Mouse (Mus musculus) erythroblast, adult 5-6 weeks (primary cell): Measurements from ENCODE around the gene Dock9. TPM values are rescaled to one million over a fixed set of nuclear protein-coding genes. Genes with fewer than 3 reads are reported as not detected.
"Not testable (repeated sequence)": the region's sequence is repeated elsewhere in the genome, so short reads cannot be mapped to it uniquely, and the experiment has no call there.

Source experiments
- ATAC-seq: replicated peaks from 2 replicates; pipeline ENCODE4 v1.8.0; 2016; ENCODE audit warnings: moderate number of reproducible peaks, mild to moderate bottlenecking, moderate TSS enrichment, inconsistent platforms; ENCODE audit not compliant: poor library complexity, low FRiP score, severe bottlenecking
- total RNA-seq, 2 experiments: library from RNA; stranded (forward) in 1 of 2; stranded (reverse) in 1 of 2; fragments of 150-400 nt in 1 of 2; fragments of 200-764, 138-1000 nt in 1 of 2; gene quantifications; 2 replicates each; pipeline versions ENCODE4 v1.2.3 to v1.2.4; 2015 to 2017; ENCODE audit warnings: low replicate concordance in 2 of 2

Gene Dock9
- total RNA-seq, 2 experiments from 2014 or later, result 0.19 to 1.1 TPM

DNA sequence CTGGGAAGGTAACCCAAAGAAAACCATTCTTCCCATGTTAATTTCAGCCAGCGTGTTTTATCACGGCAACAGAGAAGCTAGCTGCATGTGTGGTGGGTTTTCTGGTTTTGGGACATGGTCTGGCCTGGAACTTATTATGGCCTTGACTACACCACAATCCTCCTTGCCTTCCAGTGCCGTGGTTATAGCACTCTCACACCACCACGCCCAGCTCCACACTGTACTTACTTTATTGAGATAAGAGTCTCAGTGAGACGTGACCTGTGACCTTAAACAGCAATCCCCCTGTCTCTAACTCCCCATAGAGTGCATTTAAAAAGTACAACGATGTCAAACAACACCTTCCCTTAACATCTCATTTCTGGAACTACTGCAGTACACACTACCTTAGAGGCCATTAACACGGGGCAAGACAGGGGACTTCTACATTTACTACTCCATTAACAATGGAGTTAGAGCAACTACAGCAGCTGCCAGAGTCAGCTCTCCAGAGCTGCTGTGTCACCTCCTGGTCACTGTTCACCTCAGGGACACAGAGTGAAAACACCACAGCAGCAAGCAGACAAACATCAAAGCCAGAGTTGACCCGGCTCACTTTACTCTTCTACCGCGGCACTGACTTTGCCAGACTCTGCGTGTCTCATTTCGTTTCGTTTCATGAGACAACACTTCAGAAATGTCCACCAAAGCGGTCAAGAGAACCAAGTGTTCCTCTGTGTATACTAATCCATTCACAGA, 86.4 kb downstream of the Dock9 start:
- ATAC-seq, result no peak

DNA sequence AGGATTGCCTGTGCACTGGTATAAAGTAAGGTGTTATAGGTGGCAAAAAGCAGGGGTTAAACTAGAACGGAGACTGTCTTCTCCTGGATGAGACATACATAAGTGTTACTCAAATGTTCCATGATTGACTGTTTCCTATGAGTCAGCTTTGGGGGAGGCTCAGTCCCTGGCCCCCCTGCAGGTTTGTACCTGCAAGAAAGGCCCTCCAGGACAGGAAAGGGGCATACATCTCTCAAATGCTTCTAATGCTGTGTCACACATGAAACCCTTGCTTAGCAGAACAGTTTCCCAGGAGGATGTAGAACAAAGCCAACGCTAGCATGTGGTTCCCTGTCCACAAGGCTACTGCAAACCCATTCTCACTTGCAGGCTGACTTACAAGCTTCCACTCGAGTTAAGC, 87.5 kb downstream of the Dock9 start:
- no peak for ATAC-seq

DNA sequence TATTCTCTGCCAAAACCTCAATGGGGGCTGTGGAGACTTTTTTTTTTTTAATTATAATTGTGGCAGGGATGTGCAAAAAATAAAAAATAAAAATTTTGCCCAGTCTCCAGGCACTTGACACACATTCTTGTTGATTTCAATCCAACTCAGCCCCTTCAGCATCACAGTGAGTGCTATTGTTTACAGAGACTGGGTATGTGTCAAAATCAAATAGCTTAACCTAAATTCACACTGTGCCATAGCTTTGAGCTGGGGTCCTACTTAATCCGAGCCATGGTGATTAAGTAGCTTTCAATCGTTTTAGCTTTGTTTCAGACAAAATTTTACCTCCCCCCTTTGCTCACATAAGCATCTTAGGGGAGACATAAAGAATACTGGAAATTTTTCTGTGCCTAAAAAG, 89.4 kb downstream of the Dock9 start:
- ATAC-seq, result no peak

DNA sequence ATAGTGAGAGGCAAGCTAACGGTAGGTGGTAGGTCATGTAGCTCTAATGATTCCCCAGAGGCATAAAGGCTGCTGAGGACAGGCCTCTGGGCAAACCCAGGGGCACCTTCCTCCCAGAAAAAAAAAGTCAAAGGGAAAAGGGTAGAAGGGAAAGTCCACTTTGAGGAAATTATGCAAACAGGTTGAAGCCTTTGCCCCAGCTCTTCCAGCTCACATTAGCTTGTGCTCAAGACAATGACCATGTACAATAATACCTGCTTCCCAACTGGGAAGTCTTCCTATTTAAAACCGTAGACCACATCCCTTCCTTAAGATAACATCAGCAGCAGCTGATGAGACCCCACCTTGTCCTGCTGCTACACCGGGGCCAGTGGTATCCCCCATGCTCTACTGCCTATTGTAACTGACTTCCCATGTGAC, 91.1 kb downstream of the Dock9 start:
- ATAC-seq, result no peak

DNA sequence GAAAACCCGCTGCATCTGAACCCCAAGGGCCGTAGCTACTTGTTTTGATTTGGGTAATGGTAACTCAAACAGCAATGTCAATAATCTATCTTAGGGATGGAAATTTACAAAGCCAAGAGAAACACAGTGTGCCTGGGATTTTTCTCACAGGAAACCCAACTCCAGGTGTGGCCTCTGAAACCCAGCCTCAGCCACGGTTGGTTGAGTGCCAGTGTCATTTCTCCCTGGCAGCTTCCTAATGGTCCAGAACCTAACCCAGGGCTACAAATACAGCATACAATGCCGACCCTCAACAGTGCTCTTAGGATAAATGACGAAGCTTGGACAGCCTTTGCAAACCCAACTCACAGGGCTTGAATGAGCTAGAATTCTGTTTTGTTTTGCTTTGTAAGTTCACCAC, 92.0 kb downstream of the Dock9 start:
- ATAC-seq, result no peak

DNA sequence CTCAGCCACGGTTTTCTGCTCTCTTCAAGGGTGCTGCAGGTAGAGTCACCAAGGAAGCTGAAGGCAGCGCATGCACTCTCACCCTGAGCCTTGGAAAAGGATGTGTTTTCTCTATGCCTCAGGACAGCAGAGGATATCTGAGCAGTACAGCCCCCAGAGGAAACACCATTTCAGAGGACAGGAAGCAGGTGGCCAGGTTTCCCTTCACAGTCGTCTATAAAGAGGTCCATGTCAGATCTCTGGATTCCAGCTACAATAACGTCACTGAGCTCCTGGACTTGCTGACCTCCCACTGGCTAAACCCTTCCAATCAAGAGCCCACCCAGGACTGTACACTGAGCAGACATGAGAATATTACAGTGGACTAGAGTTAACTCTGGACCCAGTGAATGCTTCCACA, 95.1 kb downstream of the Dock9 start:
- ATAC-seq, result no peak

DNA sequence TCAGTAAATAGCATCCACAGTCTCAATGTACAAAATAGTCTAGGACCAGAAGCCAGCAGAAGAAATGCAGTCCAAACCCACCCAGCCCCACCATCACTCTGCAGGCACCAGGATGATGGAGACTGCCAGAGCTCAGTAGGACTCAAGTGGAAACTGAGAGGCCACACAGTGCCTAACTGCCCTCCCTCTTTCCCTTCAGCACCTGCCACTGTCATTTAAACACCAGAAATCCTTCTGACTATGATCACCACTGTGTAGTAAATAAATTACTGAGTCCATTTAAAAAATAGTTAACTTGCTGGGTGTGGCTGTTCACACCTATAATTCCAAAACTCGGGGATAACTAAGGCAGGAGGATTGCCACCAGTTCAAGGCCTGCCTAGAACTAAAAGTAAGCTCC, 97.6 kb downstream of the Dock9 start:
- no peak for ATAC-seq

DNA sequence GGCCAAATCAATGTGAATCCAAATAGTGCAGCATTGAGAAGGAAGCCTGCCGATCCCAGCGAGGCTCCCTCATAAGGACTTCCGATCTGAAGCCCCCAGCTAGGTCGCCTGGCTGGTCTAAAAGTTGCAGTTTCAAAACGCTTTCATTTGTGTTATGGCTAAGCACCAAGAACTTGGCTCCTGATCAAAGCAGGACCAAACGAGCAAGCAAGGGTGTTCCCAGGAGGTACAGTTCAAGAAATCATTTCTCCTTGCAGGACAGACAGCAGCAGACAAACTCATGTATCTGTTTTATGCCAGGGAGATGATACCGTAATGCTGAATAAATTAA, 99.1 kb downstream of the Dock9 start:
- ATAC-seq, result no peak

DNA sequence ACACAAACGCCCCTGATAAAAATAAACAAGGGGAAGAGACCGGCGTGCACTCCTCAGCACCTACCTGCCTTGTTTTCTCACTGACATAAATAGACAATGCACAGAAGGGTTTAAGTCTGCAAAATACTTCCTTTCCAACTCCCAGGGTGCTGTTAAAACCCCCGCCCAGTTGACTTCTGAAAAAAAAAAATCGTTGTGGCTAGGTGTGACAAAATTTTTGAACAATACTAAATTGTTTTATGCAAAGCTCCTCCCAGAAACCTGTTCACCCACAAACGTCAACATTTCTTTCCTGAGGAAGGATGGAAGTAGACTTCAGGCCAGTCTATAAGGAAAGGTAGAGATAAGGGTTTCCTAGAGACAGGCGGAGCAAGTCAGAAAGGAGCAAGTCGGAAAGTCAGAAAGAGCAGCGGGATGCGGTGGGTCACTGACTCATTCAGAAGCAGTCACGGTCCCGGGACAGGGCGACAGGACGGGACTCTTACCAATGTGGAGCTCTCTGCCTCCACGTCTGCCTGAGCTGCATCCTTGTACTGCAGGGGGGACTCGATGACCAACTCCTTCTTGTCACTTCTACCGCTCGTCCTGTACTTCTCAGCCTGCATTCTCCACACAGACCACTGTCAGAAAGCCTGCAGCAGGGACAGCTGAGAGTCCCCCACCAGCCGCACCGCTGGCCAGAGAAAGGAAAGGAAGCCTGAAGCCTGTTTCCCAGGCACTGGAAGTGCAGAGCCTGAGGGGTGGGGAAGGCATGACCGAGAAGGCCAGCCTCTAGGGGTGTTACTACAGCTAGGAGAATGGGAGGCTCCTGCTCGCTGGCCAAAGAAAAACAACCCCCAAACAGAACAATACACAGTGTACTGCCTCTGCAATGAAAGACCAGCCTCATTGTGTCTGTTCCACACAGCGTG, 99.7 kb downstream of the Dock9 start:
- ATAC-seq, result no peak

DNA sequence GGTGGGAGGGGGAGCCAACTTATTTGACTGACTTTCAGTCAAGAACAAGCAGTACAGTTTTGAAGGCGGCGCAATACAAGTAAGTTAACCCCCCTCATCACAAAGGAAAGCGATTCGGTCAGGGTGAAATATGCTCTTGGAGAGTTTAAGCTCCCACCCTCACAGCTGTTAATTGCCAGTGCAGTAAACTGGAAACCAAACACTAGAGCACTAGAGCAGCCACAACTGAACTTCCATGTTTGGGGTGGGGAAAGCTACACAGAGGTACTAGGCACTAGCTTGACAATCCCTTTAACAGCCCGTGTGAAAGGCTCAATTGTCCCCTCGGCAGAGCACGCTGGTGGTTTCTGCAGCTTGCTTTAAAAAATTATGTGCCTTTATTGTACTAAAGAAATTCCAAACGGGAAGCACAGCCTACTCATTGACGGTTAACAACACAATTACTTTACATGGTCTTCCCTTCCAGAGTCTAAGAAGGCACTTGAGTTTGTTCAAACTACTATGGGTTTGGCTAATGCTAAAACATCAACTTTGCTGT, 100.4 kb downstream of the Dock9 start:
- no peak for ATAC-seq

DNA sequence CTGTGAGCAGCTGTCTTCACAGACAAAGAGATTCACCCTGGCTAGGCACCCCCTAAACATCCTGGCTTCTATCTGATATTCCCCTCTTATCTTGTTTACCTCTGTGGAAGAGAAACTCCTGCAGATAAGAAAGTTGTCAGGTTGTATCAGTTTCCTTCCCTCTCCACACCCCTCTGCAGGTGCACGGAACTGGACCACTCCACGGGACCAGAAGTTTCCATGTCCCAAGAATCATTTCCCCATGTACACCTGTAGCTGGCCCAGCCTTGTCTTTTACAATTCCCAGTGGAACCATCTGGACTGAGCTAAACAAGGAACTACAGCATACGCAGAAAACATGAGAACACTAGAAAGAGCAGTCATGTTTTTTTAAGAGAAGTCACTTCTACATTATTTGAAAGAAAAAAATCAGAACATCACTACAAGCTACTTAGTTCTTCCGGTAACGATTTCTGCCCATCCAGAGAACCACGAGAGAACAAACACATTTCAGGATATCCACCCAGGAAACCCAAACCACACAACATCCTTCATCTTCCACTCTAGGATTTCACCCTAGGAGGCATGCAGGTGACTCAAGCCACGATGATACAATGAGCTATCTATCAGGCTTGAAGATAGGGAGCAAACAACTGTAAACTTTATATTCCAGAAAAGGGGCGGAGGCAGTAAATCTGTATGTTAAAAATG, 101.1 kb downstream of the Dock9 start:
- ATAC-seq, result no peak

DNA sequence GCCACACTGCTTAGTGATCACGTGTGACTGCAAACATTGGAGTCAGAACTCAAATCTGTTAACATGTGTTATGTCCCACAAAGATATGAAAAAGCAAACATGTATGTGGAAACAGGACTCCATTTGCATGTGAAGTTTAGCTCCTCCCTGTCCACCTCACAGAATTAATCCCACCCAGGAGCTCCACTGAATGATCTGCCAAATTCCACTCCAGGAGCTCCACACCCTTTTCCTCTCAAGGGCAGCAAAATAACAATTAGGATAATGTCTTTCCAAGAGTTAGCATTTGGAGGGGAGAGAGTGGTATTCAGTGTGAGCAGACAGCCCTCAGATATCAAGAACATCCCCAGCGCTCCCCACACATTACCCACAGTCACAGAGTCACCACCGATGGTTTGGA, 102.9 kb downstream of the Dock9 start:
- ATAC-seq, result no peak

DNA sequence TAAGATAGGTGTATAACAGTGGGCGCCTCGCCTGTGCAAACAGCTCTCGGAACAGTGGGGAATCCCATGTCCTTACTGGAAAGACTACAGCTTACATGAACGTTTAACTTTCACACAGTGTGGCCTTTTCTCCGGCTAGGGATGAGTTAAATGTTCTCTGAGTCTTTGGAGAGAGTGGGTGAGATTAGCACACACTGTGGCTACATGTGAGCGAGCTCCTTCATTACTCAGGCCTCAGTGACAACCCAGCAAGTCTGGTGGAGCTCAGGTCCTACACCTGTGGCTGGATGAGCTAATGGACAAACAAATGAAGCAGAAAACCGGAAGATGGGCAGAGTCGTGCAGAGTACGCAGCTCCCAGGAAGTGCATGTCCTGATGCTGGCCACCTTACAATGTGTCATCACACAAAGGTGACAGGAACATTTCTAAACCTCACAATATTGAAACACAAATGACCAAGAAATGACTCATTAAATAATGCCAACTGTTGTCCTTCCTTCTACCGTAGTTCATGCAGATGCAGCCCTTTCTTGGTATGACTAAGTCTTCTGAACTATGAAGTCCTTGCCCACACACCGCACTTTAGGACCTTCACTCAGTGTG, 103.5 kb downstream of the Dock9 start:
- no peak for ATAC-seq

DNA sequence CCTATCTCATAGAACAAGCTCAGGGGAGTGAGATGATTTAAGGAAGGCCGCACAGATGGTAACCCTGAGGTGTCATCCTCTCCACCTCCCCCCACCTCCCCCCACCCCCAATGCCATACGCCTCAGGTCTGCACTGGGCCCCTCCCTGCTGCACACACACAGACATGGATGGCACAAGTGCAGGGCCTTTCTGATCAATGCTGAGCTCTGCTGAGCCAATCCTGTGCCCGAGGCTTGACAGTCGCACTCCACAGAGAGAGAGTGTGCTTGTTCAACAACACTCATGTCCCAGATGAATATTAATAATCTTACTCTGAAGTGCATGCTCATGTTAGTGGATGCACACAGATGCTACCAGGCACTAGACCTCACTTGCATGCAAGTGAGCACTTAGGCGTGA, 108.0 kb downstream of the Dock9 start:
- not testable (repeated sequence) for ATAC-seq

DNA sequence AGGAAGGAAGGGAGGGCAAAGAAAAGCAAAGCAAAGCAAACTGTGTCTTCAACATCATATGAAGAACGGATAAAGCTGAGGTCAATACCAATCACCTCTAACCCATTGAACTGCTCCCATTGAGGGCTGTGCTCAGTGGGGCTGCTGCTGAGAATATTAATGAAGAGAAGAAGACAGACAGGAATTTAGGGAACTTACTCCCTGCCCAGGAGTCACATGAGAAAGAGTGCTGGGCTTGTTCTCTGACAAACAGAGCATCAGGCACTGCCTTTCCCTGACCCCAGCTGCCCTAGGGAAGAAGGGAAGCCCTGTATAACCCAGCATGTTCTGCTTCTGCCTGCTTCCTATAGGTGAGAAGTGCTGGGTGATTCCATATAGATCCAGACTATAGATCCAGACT, 109.5 kb downstream of the Dock9 start:
- no peak for ATAC-seq

DNA sequence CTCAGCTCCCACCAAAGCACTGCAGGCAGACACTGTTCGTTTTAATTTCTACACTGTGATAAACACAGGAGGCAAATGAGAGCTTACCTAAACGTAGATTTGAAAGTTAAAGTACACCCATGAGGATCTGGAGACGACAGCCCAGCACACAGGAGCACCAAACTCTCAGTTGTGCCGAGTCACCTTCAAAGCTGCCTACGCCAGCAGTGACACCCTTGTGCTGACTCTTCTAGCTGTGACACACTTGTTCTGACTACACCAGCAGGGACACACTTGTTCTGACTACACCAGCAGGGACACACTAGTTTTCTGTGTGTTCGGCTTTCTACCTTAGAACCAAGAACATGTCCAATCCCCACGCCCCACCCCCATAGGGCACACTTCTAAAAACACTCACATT, 110.4 kb downstream of the Dock9 start:
- ATAC-seq, result no peak

DNA sequence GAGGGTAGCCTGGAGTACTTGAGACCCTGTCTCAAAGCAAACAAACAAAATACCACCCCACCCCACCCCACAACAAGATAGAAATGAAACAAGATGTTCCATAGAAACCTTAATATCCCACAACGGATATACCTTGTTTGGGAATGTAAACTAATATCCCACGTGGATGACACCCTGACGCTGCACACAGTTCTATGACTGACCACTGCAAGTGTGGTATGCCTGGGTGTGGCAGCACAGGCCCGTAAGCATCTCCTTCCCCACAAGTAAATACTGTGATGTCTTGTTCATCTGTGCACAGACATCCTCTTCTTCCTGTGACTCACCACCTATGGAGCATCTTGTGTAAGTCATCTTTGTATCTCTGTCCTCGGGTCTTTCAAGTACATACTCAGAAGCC, 118.7 kb downstream of the Dock9 start:
- no peak for ATAC-seq

DNA sequence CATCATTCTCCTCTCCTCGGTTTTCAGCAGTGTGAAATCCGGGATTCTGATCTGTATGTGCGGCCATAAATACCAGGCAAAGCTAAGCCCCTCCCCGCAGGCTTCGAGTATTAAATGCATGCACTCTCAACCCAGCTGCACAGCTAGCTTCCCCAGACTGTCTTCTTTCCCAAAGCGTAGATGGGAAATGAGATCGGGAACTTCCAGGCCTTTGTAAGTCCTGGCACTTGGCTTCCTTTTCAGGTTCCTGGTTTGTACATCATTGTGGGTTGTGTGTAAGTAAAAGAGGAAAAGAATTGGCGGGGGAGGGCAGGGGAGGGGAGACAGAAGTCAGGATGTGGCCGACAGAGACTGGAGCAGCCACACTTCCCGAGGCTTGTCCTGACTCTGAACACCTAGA, 119.2 kb downstream of the Dock9 start:
- no peak for ATAC-seq

DNA sequence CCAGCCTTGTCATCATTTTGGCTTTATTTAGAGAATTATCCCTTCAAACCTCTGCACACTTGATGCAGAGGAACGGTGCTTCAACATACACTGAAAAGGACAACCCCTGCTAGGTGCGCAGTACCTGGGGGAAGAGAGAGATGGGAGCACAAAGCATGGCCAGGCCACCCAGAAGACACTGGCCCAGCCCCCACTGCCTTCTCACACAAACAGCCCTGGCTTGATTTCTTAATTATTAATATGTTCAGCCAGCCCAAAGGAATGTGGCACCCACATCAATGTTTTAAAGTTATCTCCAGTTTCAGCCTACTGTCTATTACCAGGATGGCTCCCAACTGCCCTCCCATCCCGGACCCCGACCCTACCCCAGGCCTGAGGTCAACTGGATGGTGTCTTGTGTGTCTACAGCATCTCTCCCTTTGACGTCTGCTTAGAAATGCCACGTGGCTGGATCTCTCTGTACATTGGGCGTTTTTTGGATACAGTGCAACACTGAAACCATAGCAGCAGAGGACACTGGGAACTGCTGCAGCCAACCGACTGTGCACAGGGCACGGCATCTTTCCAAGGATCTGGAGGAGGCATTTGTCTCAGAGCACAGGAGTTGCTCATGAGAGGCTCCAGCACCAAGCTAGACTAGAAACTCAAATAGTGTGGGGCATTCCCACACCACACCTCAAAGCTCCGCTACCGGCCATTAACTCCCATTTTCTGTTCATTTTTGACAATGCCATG, 120.9 kb downstream of the Dock9 start:
- no peak for ATAC-seq
